Comparison of ENCODE assay signal across 23 mouse cellular contexts in the genomic region with DNA sequence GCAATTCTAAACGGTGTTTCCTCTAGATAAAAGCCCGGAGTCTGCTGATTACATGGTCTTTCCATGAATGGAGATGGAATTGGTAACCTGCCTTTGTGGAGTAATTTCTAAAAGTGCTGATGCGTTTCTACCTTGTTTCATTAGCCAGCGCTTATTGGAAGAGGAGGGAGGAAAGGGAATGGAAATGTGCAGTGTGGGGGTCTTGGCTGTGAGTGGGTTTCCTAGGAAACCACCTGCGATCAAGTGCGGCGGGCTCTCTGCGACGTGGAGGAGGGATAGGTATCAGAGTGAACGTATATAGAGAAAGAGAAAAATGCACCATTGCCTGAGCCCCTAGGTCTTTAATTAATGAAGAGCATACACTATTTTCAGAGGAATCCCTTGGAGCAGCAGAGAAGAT.
DNase-seq lines count a peak whose midpoint lies in the region; ATAC-seq and TF ChIP-seq lines count a peak whose summit lies in the region.
"Had no signal": no experiment of that assay in that cellular context is flagged by ENCODE, and none has a peak within 500 bp of the region (broad histone marks: within the 10 kb centered on the region; RNA-seq: fewer than 3 reads in every experiment).

No protein-coding gene starts in this region.

- H3K4me3 ChIP-seq in forebrain, embryonic 12.5 days (replicated peaks) = no peak overlapping the region
- H3K4me3 ChIP-seq in forebrain, embryonic 11.5 days (ENCODE audit: low read depth, low read length) = no peak overlapping the region
- H3K4me3 ChIP-seq in midbrain, embryonic 12.5 days = no peak overlapping the region
- H3K4me3 ChIP-seq in midbrain, embryonic 11.5 days (ENCODE audit: low read depth, low read length) = no peak overlapping the region
- H3K4me3 ChIP-seq in hindbrain, postnatal 0 days (ENCODE audit: low read length) = no peak overlapping the region
- H3K4me3 ChIP-seq in neural tube, embryonic 15.5 days (replicated peaks) = no peak overlapping the region
- H3K4me3 ChIP-seq: heart, embryonic 15.5 days; left cerebral cortex, adult 2 months; liver, embryonic 12.5 days had no signal

- no peaks in the 10 kb centered on the region for H3K36me3 ChIP-seq in forebrain, embryonic 12.5 days (replicated peaks)
- H3K36me3 ChIP-seq in forebrain, embryonic 11.5 days (ENCODE audit: control insufficient read depth, insufficient read depth, low read length) = no peaks in the 10 kb centered on the region
- no peaks in the 10 kb centered on the region for H3K36me3 ChIP-seq in midbrain, embryonic 12.5 days
- no peaks in the 10 kb centered on the region for H3K36me3 ChIP-seq in midbrain, embryonic 11.5 days (ENCODE audit: control insufficient read depth, insufficient read depth, low read length)
- H3K36me3 ChIP-seq in hindbrain, postnatal 0 days (ENCODE audit: insufficient read depth, low read length) = no peaks in the 10 kb centered on the region
- no peaks in the 10 kb centered on the region for H3K36me3 ChIP-seq in neural tube, embryonic 15.5 days
- H3K36me3 ChIP-seq: heart, embryonic 15.5 days; liver, embryonic 12.5 days had no signal

- H3K4me2 ChIP-seq in forebrain, embryonic 12.5 days = no peak overlapping the region
- no peak overlapping the region for H3K4me2 ChIP-seq in forebrain, embryonic 11.5 days (ENCODE audit: low read depth, low read length, severe bottlenecking)
- no peak overlapping the region for H3K4me2 ChIP-seq in midbrain, embryonic 12.5 days (replicated peaks)
- no peak overlapping the region for H3K4me2 ChIP-seq in midbrain, embryonic 11.5 days
- peak overlapping the region; percentile 25 for H3K4me2 ChIP-seq in hindbrain, postnatal 0 days (ENCODE audit: low read depth, low read length)
- peak overlapping the region; percentile 24 for H3K4me2 ChIP-seq in neural tube, embryonic 15.5 days
- H3K4me2 ChIP-seq: heart, embryonic 15.5 days; liver, embryonic 12.5 days had no signal

- no peak for DNase-seq in forebrain, embryonic 11.5 days (ENCODE audit: low spot score)
- no peak for DNase-seq in midbrain, embryonic 11.5 days (ENCODE audit: low spot score, missing footprints)
- DNase-seq in hindbrain, postnatal 0 days (ENCODE audit: low spot score) = peak; percentile 67
- no peak for DNase-seq in layer of hippocampus, adult 8-10 months (ENCODE audit: low spot score in 2 of 2)
- DNase-seq in layer of hippocampus, adult 11-12 months (ENCODE audit: low spot score) = no peak
- DNase-seq: adrenal gland, postnatal 25 days; cerebellum, adult 11-12 months; cerebellum, postnatal 25 days; embryo, embryonic 11 days; gastrocnemius, postnatal 25 days; kidney, adult 11 months; left cerebral cortex, postnatal 4 days; lung, adult 2 months; lung, postnatal 36 days; right cerebral cortex, adult 18-20 months; thymus, postnatal 25 days had no signal

- H3K9ac ChIP-seq in forebrain, embryonic 12.5 days = no peak overlapping the region
- H3K9ac ChIP-seq in forebrain, embryonic 11.5 days (ENCODE audit: low read length) = no peak overlapping the region
- H3K9ac ChIP-seq in midbrain, embryonic 12.5 days (replicated peaks) = no peak overlapping the region
- no peak overlapping the region for H3K9ac ChIP-seq in midbrain, embryonic 11.5 days (ENCODE audit: low read length)
- no peak overlapping the region for H3K9ac ChIP-seq in hindbrain, postnatal 0 days (replicated peaks; ENCODE audit: low read length)
- no peak overlapping the region for H3K9ac ChIP-seq in neural tube, embryonic 15.5 days (replicated peaks)
- H3K9ac ChIP-seq: heart, embryonic 15.5 days; liver, embryonic 12.5 days had no signal

- H3K9me3 ChIP-seq in forebrain, embryonic 12.5 days = no peaks in the 10 kb centered on the region
- H3K9me3 ChIP-seq in forebrain, embryonic 11.5 days (ENCODE audit: control insufficient read depth, low read length) = no peaks in the 10 kb centered on the region
- no peaks in the 10 kb centered on the region for H3K9me3 ChIP-seq in midbrain, embryonic 12.5 days
- no peaks in the 10 kb centered on the region for H3K9me3 ChIP-seq in midbrain, embryonic 11.5 days (ENCODE audit: control insufficient read depth, low read length)
- no peaks in the 10 kb centered on the region for H3K9me3 ChIP-seq in hindbrain, postnatal 0 days (ENCODE audit: low read length)
- no peaks in the 10 kb centered on the region for H3K9me3 ChIP-seq in neural tube, embryonic 15.5 days (replicated peaks)
- H3K9me3 ChIP-seq: heart, embryonic 15.5 days; liver, embryonic 12.5 days had no signal

- ATAC-seq in forebrain, embryonic 12.5 days (ENCODE audit: low FRiP score) = 0 out of 2 replicates have a peak, but pooled peaks have one; percentile 63
- no peak for ATAC-seq in forebrain, embryonic 11.5 days (replicated peaks; ENCODE audit: low FRiP score)
- no peak for ATAC-seq in midbrain, embryonic 12.5 days (ENCODE audit: low FRiP score, low read depth)
- no peak for ATAC-seq in midbrain, embryonic 11.5 days (ENCODE audit: low FRiP score)
- peak; percentile 86 for ATAC-seq in hindbrain, postnatal 0 days
- peak; percentile 92 for ATAC-seq in neural tube, embryonic 15.5 days (ENCODE audit: low FRiP score)
- ATAC-seq: CD4-positive, CD25-positive, alpha-beta regulatory T cell, adult 4 months; liver, embryonic 12.5 days had no signal

- WGBS in forebrain, embryonic 12.5 days = 62% methylated on average over 10 of the region's 10 CpGs
- 75% methylated on average over 10 of the region's 10 CpGs for WGBS in forebrain, embryonic 11.5 days
- WGBS in midbrain, embryonic 12.5 days = 54% methylated on average over 10 of the region's 10 CpGs
- WGBS in midbrain, embryonic 11.5 days = 77% methylated on average over 10 of the region's 10 CpGs
- 24% methylated on average over 10 of the region's 10 CpGs for WGBS in hindbrain, postnatal 0 days
- WGBS in neural tube, embryonic 15.5 days = 33% methylated on average over 10 of the region's 10 CpGs

- peaks cover 12% of the 10 kb centered on the region; the same call in 1 of the 2 replicates for H3K4me1 ChIP-seq in forebrain, embryonic 12.5 days
- no peaks in the 10 kb centered on the region for H3K4me1 ChIP-seq in forebrain, embryonic 11.5 days (replicated peaks; ENCODE audit: control insufficient read depth, insufficient read depth, low read length)
- H3K4me1 ChIP-seq in midbrain, embryonic 12.5 days = peaks cover 11% of the 10 kb centered on the region
- H3K4me1 ChIP-seq in midbrain, embryonic 11.5 days (ENCODE audit: control insufficient read depth, insufficient read depth, low read length) = no peaks in the 10 kb centered on the region
- peaks cover 6% of the 10 kb centered on the region for H3K4me1 ChIP-seq in hindbrain, postnatal 0 days (ENCODE audit: insufficient read depth, low read length)
- H3K4me1 ChIP-seq in neural tube, embryonic 15.5 days = peaks cover 25% of the 10 kb centered on the region
- H3K4me1 ChIP-seq: liver, embryonic 12.5 days had no signal

- TF ChIP-seq CTCF in hindbrain, postnatal 0 days (IDR thresholded peaks at IDR 0.05; ENCODE audit: low read depth) = no peak

- H3K27me3 ChIP-seq in forebrain, embryonic 12.5 days = no peaks in the 10 kb centered on the region
- no peaks in the 10 kb centered on the region for H3K27me3 ChIP-seq in forebrain, embryonic 11.5 days (ENCODE audit: control insufficient read depth, insufficient read depth, low read length)
- no peaks in the 10 kb centered on the region for H3K27me3 ChIP-seq in midbrain, embryonic 12.5 days
- no peaks in the 10 kb centered on the region for H3K27me3 ChIP-seq in midbrain, embryonic 11.5 days (ENCODE audit: control insufficient read depth, insufficient read depth, low read length)
- H3K27me3 ChIP-seq in hindbrain, postnatal 0 days (ENCODE audit: insufficient read depth, low read length) = no peaks in the 10 kb centered on the region
- H3K27me3 ChIP-seq in neural tube, embryonic 15.5 days (replicated peaks) = no peaks in the 10 kb centered on the region
- H3K27me3 ChIP-seq: heart, embryonic 15.5 days; liver, embryonic 12.5 days had no signal

- 0 out of 2 replicates have a peak overlapping the region, but pooled peaks have one; percentile 46 for H3K27ac ChIP-seq in forebrain, embryonic 12.5 days
- no peak overlapping the region for H3K27ac ChIP-seq in forebrain, embryonic 11.5 days (ENCODE audit: low read depth, low read length)
- peak overlapping the region; percentile 20; the same call in 1 of the 2 replicates for H3K27ac ChIP-seq in midbrain, embryonic 12.5 days (replicated peaks)
- no peak overlapping the region for H3K27ac ChIP-seq in midbrain, embryonic 11.5 days (ENCODE audit: low read depth, low read length)
- peak overlapping the region; percentile 65 for H3K27ac ChIP-seq in hindbrain, postnatal 0 days
- H3K27ac ChIP-seq in neural tube, embryonic 15.5 days (replicated peaks) = peak overlapping the region; percentile 79
- H3K27ac ChIP-seq: heart, embryonic 15.5 days; left cerebral cortex, adult 2 months; liver, embryonic 12.5 days had no signal

Comparison
In these comparisons a context has a peak if more than half of its experiments do, and no peak if none do; other contexts are left out.
1. ATAC-seq: peak in forebrain, embryonic 12.5 days (single experiment), hindbrain, postnatal 0 days (single experiment) and neural tube, embryonic 15.5 days (single experiment); none in forebrain, embryonic 11.5 days (single experiment), midbrain, embryonic 12.5 days (single experiment) and midbrain, embryonic 11.5 days (single experiment).
2. H3K27ac ChIP-seq: peak in forebrain, embryonic 12.5 days (single experiment), midbrain, embryonic 12.5 days (single experiment), hindbrain, postnatal 0 days (single experiment) and neural tube, embryonic 15.5 days (single experiment); none in forebrain, embryonic 11.5 days (single experiment) and midbrain, embryonic 11.5 days (single experiment).
3. H3K4me2 ChIP-seq: peak in hindbrain, postnatal 0 days (single experiment) and neural tube, embryonic 15.5 days (single experiment); none in forebrain, embryonic 12.5 days (single experiment), forebrain, embryonic 11.5 days (single experiment), midbrain, embryonic 12.5 days (single experiment) and midbrain, embryonic 11.5 days (single experiment).